Mouse (Mus musculus): ENCODE measurements at regions not wholly inside any gene's neighbourhood (a gene's known extent, or its start where the extent isn't known, plus 50 kb on each side); places are given as distances from the start of the nearest gene placed in this dataset.

DNA sequence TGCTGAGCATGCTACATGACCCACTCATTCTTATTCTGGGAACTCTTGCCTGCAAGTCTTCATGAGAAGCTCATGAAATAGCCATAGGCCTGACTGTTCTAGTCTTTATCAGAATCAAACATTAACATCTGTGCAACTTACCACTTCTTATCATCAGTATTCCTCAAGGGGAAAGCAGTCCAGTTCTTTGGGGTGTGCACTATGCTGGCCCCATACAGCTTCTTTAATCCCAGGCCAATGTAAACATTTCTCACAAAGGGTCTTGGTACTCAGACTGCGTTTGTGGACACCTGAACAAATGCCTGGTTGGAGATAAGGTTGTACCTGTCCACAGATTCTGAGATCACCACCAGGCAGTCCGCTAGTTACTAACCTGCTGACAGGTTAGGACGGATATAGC is 51.3 kb downstream of the 3110018I06Rik start:
- no peak for DNase-seq (ENCODE audit: low spot score)

DNA sequence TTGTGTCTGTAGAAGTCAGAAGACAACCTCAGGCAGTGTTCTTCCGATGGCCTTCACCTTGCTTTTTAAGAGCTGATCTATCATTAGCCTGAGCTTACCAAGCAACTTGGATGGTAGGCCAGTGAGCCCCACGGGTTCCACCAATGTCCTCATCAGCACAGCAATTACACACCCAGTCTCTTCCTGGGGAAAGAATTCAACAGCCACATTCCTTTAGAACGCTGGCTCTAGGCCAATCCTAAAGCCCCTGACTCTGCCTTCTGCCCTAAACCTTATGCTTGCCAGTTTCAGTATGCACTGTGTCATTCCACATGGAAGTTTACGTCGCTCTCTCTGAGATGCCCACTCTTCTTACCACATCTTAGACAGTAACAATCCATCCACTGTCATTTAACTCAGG is 52.8 kb downstream of the 3110018I06Rik start:
- no peak for DNase-seq (ENCODE audit: low spot score)

- no peak for DNase-seq (ENCODE audit: low spot score)
Measured at GRCm38 (mm10) chr12:107547194-107547885, 58.9 kb downstream of the 3110018I06Rik start.

- DNase-seq (ENCODE audit: low spot score): no peak
Measured at GRCm38 (mm10) chr12:107547886-107548448, 59.5 kb downstream of the 3110018I06Rik start.

- no peak for DNase-seq (ENCODE audit: low spot score)
Measured at GRCm38 (mm10) chr12:107549452-107550296, 61.2 kb downstream of the 3110018I06Rik start.

GRCm38 (mm10) chr12:107559191-107559590 is 70.8 kb downstream of the 3110018I06Rik start:
- no peak for DNase-seq (ENCODE audit: low spot score)

DNA sequence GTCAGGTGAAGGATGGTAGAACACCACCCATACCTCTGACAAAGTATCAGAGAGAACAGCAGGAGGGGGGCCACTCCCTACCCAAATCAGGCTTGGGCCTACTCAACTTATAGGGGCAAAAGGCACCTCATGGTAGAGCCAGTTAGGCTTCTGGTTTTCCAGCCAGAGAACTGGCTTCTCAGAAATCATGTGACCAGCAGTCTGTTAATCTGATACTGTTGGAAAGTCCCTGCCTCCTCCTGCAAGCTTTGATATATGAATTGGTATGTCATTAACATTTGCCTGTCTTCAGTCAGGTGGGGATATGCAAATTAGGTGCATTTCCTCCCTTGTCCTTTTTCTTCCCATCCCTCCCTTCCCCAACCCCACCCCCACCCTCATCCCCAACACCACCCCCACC is 71.7 kb downstream of the 3110018I06Rik start:
- no peak for DNase-seq (ENCODE audit: low spot score)

DNA sequence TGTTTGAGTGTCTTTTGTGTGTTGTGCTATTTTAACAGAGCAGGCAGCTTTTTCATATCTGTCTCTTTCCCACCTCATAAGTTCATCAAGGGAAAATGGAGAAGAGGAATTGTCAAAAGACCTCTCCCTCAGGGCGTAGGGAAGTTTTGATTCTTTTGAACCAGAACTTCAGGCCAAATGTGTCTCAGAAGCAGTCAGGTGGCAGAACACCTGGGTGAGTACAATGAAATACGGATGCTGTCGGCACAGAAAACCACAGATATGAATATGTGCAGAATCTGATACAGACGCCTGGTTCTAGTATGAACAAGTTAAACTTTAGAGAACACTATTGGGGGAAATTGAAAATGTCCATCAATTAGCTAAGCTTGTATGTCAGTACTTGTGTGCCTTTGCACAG is 84.2 kb downstream of the 3110018I06Rik start:
- DNase-seq (ENCODE audit: low spot score): no peak

- no peak for DNase-seq (ENCODE audit: low spot score)
Measured at GRCm38 (mm10) chr12:107579508-107579907, 91.1 kb downstream of the 3110018I06Rik start.

DNA sequence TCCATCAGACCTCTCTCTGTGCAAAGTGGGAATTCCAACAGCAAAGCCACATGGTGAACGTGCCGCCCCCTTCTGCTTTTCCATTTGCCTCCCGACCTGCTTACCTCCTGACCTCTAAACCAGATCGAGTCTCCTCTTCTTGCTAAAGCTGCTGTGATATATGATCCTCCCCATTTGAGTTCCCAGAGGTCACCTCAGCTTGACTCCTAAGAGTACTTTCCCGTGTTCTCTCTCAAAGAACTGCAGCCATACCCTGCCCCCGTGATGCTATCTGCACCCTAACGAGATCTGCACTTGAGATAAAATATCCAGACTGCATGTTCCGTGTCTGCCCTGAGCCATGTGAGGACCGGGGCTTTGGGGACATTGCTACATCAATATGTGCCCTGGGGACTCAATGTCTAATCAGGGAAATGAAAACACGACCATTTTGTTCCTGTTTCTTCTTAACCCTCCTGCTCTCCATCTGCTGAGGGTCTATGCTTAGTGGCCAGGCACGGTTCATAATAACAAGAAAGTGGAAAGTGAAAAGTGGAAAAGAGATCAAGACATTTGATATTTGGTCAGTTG is 94.8 kb downstream of the 3110018I06Rik start:
- no peak for DNase-seq (ENCODE audit: low spot score)

DNA sequence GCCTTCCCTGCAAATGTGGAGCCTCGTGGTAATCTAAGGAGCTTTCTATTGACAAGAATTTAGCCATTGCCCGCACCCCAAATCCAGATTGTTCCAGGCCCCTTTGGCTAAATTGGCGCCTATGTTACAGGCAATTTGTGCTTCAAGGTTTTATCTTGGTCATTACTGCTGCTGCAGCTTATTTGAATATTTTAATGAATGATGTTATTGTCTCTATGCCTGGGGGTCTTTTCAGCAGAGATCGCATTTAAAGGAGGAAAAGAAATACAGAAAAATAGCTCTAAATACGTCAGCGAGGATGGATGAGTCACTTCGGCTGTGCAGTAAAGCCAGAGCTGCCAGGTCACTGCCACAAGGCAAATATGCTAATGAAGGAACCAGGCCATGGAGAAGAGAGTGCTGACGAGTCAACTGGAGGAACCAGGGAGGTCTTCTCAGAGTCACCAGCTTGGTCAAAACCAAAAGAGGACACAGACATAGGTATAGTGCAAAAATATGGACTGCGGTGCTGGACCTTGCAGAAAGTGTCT is 97.3 kb downstream of the 3110018I06Rik start:
- DNase-seq (ENCODE audit: low spot score): no peak

DNA sequence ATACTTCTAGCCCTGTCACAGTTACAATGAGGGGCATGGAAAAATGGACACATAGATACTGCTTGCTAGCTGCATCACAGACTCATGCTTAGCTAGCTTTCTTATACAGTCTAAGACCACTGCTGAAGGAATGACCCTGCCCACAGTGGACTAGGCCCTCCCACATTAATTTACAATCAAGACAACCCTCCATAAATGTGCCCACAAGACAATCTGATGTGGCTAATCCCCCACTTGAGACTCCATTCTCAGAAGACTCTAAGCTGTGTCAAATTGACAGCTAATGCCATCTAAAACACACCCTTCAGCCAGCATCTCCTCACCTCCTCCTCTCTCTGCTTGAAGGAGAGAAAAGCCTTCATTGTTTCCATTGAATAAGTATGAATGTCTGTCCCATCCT is 107.8 kb downstream of the 3110018I06Rik start:
- no peak for DNase-seq (ENCODE audit: low spot score)

GRCm38 (mm10) chr12:107600576-107600975 is 112.1 kb downstream of the 3110018I06Rik start:
- no peak for DNase-seq (ENCODE audit: low spot score)

- no peak for DNase-seq (ENCODE audit: low spot score)
Measured at GRCm38 (mm10) chr12:107608966-107609365, 120.5 kb downstream of the 3110018I06Rik start.

DNA sequence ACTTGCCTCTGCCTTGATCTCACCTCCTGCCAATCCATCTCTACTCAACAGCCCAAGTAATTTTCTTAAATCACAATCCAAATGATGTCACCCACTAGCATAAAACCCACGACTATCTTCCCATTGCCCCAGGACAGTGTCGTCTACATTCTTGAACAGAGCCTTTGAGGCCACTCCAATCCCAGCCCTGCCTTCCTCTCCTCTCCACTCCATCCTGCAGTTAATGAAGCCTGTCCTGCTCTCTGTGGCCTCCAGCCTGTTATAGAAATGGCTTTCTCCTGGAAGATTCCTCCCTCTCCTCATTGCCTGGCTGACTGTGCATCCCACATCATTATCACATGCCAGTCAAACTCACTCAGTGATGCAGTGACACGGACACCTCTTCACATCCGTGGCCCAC is 121.6 kb downstream of the 3110018I06Rik start:
- DNase-seq (ENCODE audit: low spot score): no peak

- DNase-seq (ENCODE audit: low spot score): no peak
Measured at GRCm38 (mm10) chr12:107617212-107617994, 129.0 kb downstream of the 3110018I06Rik start.

DNA sequence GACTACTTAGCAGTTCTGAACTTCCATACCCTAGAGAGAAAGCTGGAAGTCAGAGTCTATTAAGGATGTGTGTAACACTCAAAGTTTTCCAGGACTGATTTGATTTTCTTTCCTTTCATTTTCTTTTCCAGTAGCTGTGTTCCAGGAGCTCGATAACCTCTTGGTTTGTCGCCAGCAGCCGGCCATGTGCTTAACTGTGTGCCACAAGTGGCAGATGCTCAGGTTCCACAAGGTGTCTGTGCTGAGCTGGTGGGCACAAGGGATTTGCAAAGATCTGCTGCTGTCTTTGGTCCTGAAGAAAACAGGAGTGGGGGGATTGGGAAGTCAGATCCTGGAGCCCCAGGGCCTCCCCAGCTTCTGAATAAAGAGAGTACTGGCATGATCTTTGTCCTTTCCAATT is 136.0 kb downstream of the 3110018I06Rik start:
- no peak for DNase-seq (ENCODE audit: low spot score)

- DNase-seq (ENCODE audit: low spot score): no peak
Measured at GRCm38 (mm10) chr12:107648008-107648407, 159.6 kb downstream of the 3110018I06Rik start.

DNA sequence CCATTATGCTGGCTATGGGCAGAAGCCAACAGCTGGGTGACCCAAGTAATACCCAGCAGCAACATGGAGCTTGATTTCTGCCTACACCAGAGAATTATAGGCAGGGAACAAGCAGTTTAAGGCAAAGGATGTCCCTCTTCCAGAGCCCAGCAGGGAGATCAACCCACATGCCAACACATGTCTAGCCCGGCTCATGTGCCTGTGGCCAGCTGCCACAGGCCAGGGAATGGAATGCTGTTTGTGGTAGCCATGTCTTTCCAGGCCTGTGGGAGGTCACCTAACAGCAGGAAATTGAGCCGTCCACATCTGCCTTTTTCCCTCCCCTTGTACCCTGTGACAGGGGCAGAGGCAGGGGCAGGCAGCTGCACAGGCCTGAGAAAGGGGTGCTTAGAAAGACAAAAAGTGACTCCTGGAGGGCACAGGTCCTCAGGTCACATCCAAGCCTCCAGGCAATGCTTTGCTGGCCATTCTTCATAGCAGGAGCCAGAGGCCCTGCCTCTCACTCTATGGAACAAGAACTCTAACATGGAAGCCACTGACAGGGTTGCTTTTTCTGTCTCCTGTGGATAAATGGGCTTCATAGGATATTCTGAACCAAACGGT is 163.8 kb downstream of the 3110018I06Rik start:
- DNase-seq (ENCODE audit: low spot score): no peak

- DNase-seq (ENCODE audit: low spot score): no peak
Measured at GRCm38 (mm10) chr12:107653131-107653530, 164.7 kb downstream of the 3110018I06Rik start.

GRCm38 (mm10) chr12:107656846-107657245 is 168.4 kb downstream of the 3110018I06Rik start:
- DNase-seq (ENCODE audit: low spot score): no peak
